Mouse (Mus musculus): ENCODE data around the gene Sparcl1.

DNA sequence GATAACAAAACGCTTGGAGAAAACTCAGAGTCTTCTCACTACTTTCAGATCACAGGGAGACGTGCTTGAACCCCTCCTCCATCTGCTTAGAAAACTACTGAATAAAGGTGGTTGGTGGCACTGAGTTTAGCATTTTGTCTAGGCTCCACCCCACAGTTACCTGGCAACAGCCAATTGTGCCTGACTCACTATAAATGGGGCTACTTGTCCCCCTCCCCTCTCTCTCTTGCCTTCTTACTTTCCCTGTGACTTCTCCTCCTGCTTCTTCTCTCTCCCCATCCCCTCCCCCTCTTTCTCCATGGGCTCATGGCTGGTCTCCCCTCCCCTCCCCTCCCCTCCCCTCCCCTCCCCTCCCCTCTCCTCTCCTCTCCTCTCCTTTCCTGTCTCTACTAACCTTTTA, 9.4 kb downstream of the Sparcl1 start:
- no peak for TF ChIP-seq EP300 (optimal IDR thresholded peaks at IDR 0.05)
- TF ChIP-seq CTCF (IDR thresholded peaks at IDR 0.05; ENCODE audit: low read depth), result no peak
